ENCODE assay signal across 8 mouse cellular contexts in the genomic region with DNA sequence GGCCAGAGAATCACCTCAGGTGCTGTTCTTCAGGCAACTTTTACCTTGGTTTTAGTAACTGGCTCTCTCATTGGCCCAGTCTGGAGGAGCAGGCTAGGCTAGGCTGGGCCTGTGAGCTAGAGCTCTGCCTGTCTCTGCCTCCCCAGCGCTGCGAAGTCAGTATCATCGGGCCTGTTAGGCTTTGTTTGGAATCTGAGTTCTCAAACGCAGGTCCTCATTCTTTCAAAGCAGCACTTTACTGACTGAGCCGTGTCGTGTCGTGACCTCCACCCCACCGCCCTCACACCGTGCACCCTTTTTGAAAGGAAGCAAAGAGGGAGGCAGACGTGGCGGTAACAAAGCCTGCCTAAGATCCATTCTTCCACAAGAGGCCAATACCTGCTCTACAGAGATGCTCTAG. TPM values are rescaled to one million over a fixed set of nuclear protein-coding genes. Genes with fewer than 3 reads are reported as not detected.
A peak's percentile ranks its signal among the peaks of the same experiment; 100 is the strongest.
DNase-seq lines count a peak whose midpoint lies in the region; ATAC-seq and TF ChIP-seq lines count a peak whose summit lies in the region.

No protein-coding gene starts in this region.

- TF ChIP-seq RAD21 in CH12.LX (IDR thresholded peaks at IDR 0.05; ENCODE audit: low read depth, low read length) = no peak

- peak overlapping the region; percentile 89 for H3K4me2 ChIP-seq in CH12.LX (ENCODE audit: insufficient read depth, low read depth, poor library complexity, severe bottlenecking)
- peak overlapping the region; percentile 82 for H3K4me2 ChIP-seq in forebrain, embryonic 15.5 days (replicated peaks)
- H3K4me2 ChIP-seq in liver, embryonic 13.5 days = peak overlapping the region; percentile 76
- H3K4me2 ChIP-seq in stomach, postnatal 0 days (replicated peaks; ENCODE audit: low read depth) = peak overlapping the region; percentile 56

- H3K79me2 ChIP-seq in CH12.LX (replicated peaks; ENCODE audit: control insufficient read depth, extremely low read depth, insufficient read depth, poor library complexity, severe bottlenecking) = peaks cover 34% of the 10 kb centered on the region

- H3K9me3 ChIP-seq in CH12.LX (replicated peaks; ENCODE audit: low read length) = peaks cover under 1% of the 10 kb centered on the region
- H3K9me3 ChIP-seq in forebrain, embryonic 15.5 days = no peaks in the 10 kb centered on the region
- no peaks in the 10 kb centered on the region for H3K9me3 ChIP-seq in liver, embryonic 13.5 days (replicated peaks)
- no peaks in the 10 kb centered on the region for H3K9me3 ChIP-seq in stomach, postnatal 0 days (ENCODE audit: control insufficient read depth, low read length)

- no peak for DNase-seq in cerebellum, adult 2 months
- DNase-seq in cerebellum, adult 9-10 months = no peak
- DNase-seq in CH12.LX (ENCODE audit: extremely low read depth) = no peak
- peak; percentile 13 for DNase-seq in liver, embryonic 13.5 days
- no peak for DNase-seq in stomach, postnatal 0 days (ENCODE audit: low spot score)

- peak overlapping the region; percentile 78 for H3K4me3 ChIP-seq in cerebellum, adult 2 months (replicated peaks; ENCODE audit: insufficient read depth, low read depth, low read length)
- peak overlapping the region; percentile 57 to 93 (median 62) for H3K4me3 ChIP-seq in CH12.LX (replicated peaks in 1 of 3; ENCODE audit: low read depth in 2 of 3, low read length in 2 of 3, poor library complexity in 1 of 3)
- H3K4me3 ChIP-seq in forebrain, embryonic 15.5 days = peak overlapping the region; percentile 90
- H3K4me3 ChIP-seq in liver, embryonic 13.5 days (replicated peaks) = peak overlapping the region; percentile 95
- H3K4me3 ChIP-seq in stomach, postnatal 0 days (ENCODE audit: low read depth, low read length) = peak overlapping the region; percentile 97

- 38% methylated on average over 11 of the region's 11 CpGs for WGBS in cerebellum, adult 2 months
- 27% methylated on average over 11 of the region's 11 CpGs for WGBS in forebrain, embryonic 15.5 days
- WGBS in liver, embryonic 13.5 days (ENCODE audit: insufficient replicate concordance) = 59% methylated on average over 11 of the region's 11 CpGs
- 38% methylated on average over 11 of the region's 11 CpGs for WGBS in stomach, postnatal 0 days

- no peak for TF ChIP-seq POLR2A in cerebellum, adult 2 months (IDR thresholded peaks at IDR 0.05; ENCODE audit: borderline replicate concordance, insufficient read depth, low read length)
- TF ChIP-seq POLR2A in CH12.LX (IDR thresholded peaks at IDR 0.05; ENCODE audit: low read depth, low read length) = no peak

- no peak for ATAC-seq in forebrain, embryonic 15.5 days (replicated peaks)
- ATAC-seq in liver, embryonic 13.5 days (ENCODE audit: low read depth) = no peak
- ATAC-seq in stomach, postnatal 0 days (ENCODE audit: low FRiP score, low TSS enrichment) = no peak
- ATAC-seq in monocyte, adult 5-6 weeks (replicated peaks; ENCODE audit: insufficient number of reproducible peaks, low FRiP score, low TSS enrichment, poor library complexity, severe bottlenecking) = no peak
- ATAC-seq in megakaryocyte-erythroid progenitor cell, adult 5-6 weeks (replicated peaks; ENCODE audit: low FRiP score, low TSS enrichment, poor library complexity, severe bottlenecking) = no peak

- H3K27ac ChIP-seq in cerebellum, adult 2 months (ENCODE audit: insufficient read depth, low read length) = peak overlapping the region; percentile 35; the same call in 1 of the 2 replicates
- peak overlapping the region; percentile 55; the same call in 1 of the 2 replicates for H3K27ac ChIP-seq in CH12.LX (ENCODE audit: insufficient read depth, low read depth)
- H3K27ac ChIP-seq in forebrain, embryonic 15.5 days (replicated peaks) = peak overlapping the region; percentile 31
- peak overlapping the region; percentile 72 for H3K27ac ChIP-seq in liver, embryonic 13.5 days
- peak overlapping the region; percentile 90 for H3K27ac ChIP-seq in stomach, postnatal 0 days (replicated peaks)

- peak overlapping the region; percentile 81 for H3K9ac ChIP-seq in CH12.LX (ENCODE audit: insufficient read depth, low read depth)
- peak overlapping the region; percentile 33; the same call in 1 of the 2 replicates for H3K9ac ChIP-seq in forebrain, embryonic 15.5 days (replicated peaks)
- H3K9ac ChIP-seq in liver, embryonic 13.5 days = peak overlapping the region; percentile 74
- H3K9ac ChIP-seq in stomach, postnatal 0 days (ENCODE audit: low read length) = peak overlapping the region; percentile 55; the same call in 1 of the 2 replicates

- H3K27me3 ChIP-seq in cerebellum, adult 2 months (ENCODE audit: control insufficient read depth, insufficient read depth, low read length) = no peaks in the 10 kb centered on the region
- no peaks in the 10 kb centered on the region for H3K27me3 ChIP-seq in CH12.LX (replicated peaks)
- H3K27me3 ChIP-seq in forebrain, embryonic 15.5 days = no peaks in the 10 kb centered on the region
- H3K27me3 ChIP-seq in liver, embryonic 13.5 days = no peaks in the 10 kb centered on the region
- no peaks in the 10 kb centered on the region for H3K27me3 ChIP-seq in stomach, postnatal 0 days (ENCODE audit: control insufficient read depth, insufficient read depth, low read length)

- dilution Hi-C loops in CH12.LX (cut with MboI; ENCODE audit: extremely low pct_ligation_motif_present, extremely low pct_unique_long_range_greater_than_20kb, low sequenced_read_pairs) = no loop called here

- in situ Hi-C loops in CH12.LX (cut with MboI; ENCODE audit: low pct_ligation_motif_present, low pct_unique_long_range_greater_than_20kb, low sequenced_read_pairs) = loop anchor here (5.0 kb wide), 1 partner anchor 38 kb away; no protein-coding TSS in a partner anchor

- no peak for TF ChIP-seq CTCF in cerebellum, adult 2 months (IDR thresholded peaks at IDR 0.05; ENCODE audit: borderline replicate concordance, insufficient read depth, low read depth, low read length)
- no peak for TF ChIP-seq CTCF in CH12.LX (conservative IDR thresholded peaks at IDR 0.05 in 1 of 2, IDR thresholded peaks at IDR 0.05 in 1 of 2; ENCODE audit: low read depth in 2 of 2, low read length in 2 of 2)
- TF ChIP-seq CTCF in stomach, postnatal 0 days (IDR thresholded peaks at IDR 0.05; ENCODE audit: low read depth) = no peak

- TF ChIP-seq EP300 in CH12.LX (IDR thresholded peaks at IDR 0.05; ENCODE audit: low read length) = no peak
- TF ChIP-seq EP300 in stomach, postnatal 0 days (optimal IDR thresholded peaks at IDR 0.05) = no peak

- peaks cover 13% of the 10 kb centered on the region; the same call in 1 of the 2 replicates for H3K4me1 ChIP-seq in cerebellum, adult 2 months (ENCODE audit: control insufficient read depth, insufficient read depth, low read length)
- H3K4me1 ChIP-seq in CH12.LX (ENCODE audit: control insufficient read depth in 1 of 2, insufficient read depth in 2 of 2) = peaks cover 3 to 12% of the 10 kb centered on the region in 2 experiments; a peak in 3 of 4 replicates
- H3K4me1 ChIP-seq in forebrain, embryonic 15.5 days = peaks cover 27% of the 10 kb centered on the region
- H3K4me1 ChIP-seq in liver, embryonic 13.5 days (replicated peaks) = peaks cover 29% of the 10 kb centered on the region
- H3K4me1 ChIP-seq in stomach, postnatal 0 days (replicated peaks; ENCODE audit: control insufficient read depth, insufficient read depth) = 0 out of 2 replicates have a peak, but pooled peaks cover 2% of the 10 kb centered on the region

- H3K36me3 ChIP-seq in CH12.LX (replicated peaks in 1 of 2; ENCODE audit: control insufficient read depth in 1 of 2, insufficient read depth in 1 of 2, low read length in 1 of 2) = peaks cover 0 to 5% of the 10 kb centered on the region in 2 experiments
- H3K36me3 ChIP-seq in forebrain, embryonic 15.5 days = no peaks in the 10 kb centered on the region
- peaks cover 5% of the 10 kb centered on the region; the same call in 1 of the 2 replicates for H3K36me3 ChIP-seq in liver, embryonic 13.5 days
- H3K36me3 ChIP-seq in stomach, postnatal 0 days (ENCODE audit: control insufficient read depth, insufficient read depth, low read length) = no peaks in the 10 kb centered on the region

TF ChIP-seq in CH12.LX, 34 proteins besides CTCF, POLR2A, EP300 and RAD21:
- TF ChIP-seq ZNF384 (IDR thresholded peaks at IDR 0.05; ENCODE audit: low read depth, low read length) = no peak
- no peak for TF ChIP-seq IRF4 (IDR thresholded peaks at IDR 0.05; ENCODE audit: low read depth, low read length)
- no peak for TF ChIP-seq TCF12 (IDR thresholded peaks at IDR 0.05; ENCODE audit: low read depth, low read length)
- TF ChIP-seq KAT2A (IDR thresholded peaks at IDR 0.05; ENCODE audit: insufficient replicate concordance, low read length) = no peak
- no peak for TF ChIP-seq MEF2A (IDR thresholded peaks at IDR 0.05; ENCODE audit: borderline replicate concordance, low read depth, low read length)
- no peak for TF ChIP-seq CHD2 (IDR thresholded peaks at IDR 0.05; ENCODE audit: low read length)
- TF ChIP-seq POLR2AphosphoS2 (IDR thresholded peaks at IDR 0.05; ENCODE audit: low read depth, low read length) = no peak

RNA-seq across cellular contexts. Expression of a gene that starts 0.9 kb away (rescaled TPM):
- 15.0 and 16.3 TPM in 2 replicates for polyA plus RNA-seq in cerebellum, adult 2 months (2012; rRNA removed)
- 18.7 and 21.7 TPM in 2 replicates for total RNA-seq in CH12.LX (2012; rRNA removed)
- total RNA-seq in CH12.LX (2014; rRNA removed) = 12.9 and 14.9 TPM in 2 replicates
- 53.1 and 59.5 TPM in 2 replicates for polyA plus RNA-seq in CH12.LX (2012; ENCODE audit: insufficient read length, low read depth)
- polyA plus RNA-seq in forebrain, embryonic 15.5 days (2015; fragmentation: Nextera tagmentation; extraction: Ambion mirVana) = 31.8 and 33.6 TPM in 2 replicates
- 52.3 and 54.0 TPM in 2 replicates for polyA plus RNA-seq in liver, embryonic 13.5 days (2015; fragmentation: Nextera tagmentation; extraction: Ambion mirVana)
- polyA plus RNA-seq in stomach, postnatal 0 days (2015; fragmentation: Nextera tagmentation; extraction: Ambion mirVana) = 71.4 and 84.2 TPM in 2 replicates
- total RNA-seq in monocyte, adult 5-6 weeks (2017) = 66.9 to 107 TPM (median 85.9 TPM) in 3 replicates
- 66.5 and 75.9 TPM in 2 replicates for total RNA-seq in megakaryocyte-erythroid progenitor cell, adult 5-6 weeks (2014; fragmentation: Nextera tagmentation)
- 16.7 and 27.7 TPM in 2 replicates for total RNA-seq in megakaryocyte-erythroid progenitor cell, adult 5-6 weeks (2017)

Comparison
In these comparisons a context has a peak if more than half of its experiments do, and no peak if none do; other contexts are left out.
1. H3K27ac ChIP-seq: peak in every context shown above with its lines; median percentile 90 in stomach, postnatal 0 days; 72 in liver, embryonic 13.5 days; 55 in CH12.LX; 35 in cerebellum, adult 2 months; 31 in forebrain, embryonic 15.5 days.